Mouse (Mus musculus) spleen, adult 2 months (tissue): ENCODE measurements at regions not wholly inside any gene's neighbourhood (a gene's known extent, or its start where the extent isn't known, plus 50 kb on each side); places are given as distances from the start of the nearest gene placed in this dataset.

Experiments
- CTCF ChIP-seq: fragments of 200-500 bp; IDR thresholded peaks from 2 replicates; pipeline ENCODE4 v1.5.1; 2011; ENCODE audit warnings: mild to moderate bottlenecking, inconsistent platforms; ENCODE audit not compliant: insufficient read depth, insufficient read length, insufficient replicate concordance; ENCODE audit errors: extremely low read depth
- POLR2A ChIP-seq: fragments of 200-500 bp; IDR thresholded peaks from 2 replicates; pipeline ENCODE4 v1.6.1; 2011; ENCODE audit warnings: low read depth, low read length, inconsistent platforms

DNA sequence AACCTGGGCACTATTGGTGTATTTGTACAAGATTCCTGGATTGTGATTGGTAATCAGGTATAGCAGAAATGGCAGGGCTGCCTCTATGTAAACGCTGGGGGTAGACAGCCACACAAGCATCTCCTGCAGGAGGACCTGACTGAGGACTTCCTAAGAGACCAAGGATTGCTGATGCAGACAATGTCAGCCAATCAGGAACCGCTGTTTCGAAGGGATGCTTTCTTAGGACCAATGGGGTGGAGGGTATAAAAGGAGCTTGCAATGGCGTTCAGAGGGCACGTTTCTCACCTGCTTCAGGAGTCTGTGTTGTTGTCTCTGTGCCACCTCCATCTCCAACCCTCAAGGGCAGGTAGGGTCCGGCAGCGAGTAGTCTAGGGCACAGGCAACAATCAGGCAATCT lies 393.7 kb downstream of the Gm45692 start:
- TF ChIP-seq CTCF: no peak
- TF ChIP-seq POLR2A: no peak
